Mouse (Mus musculus) olfactory bulb, adult 2 months (tissue): ENCODE results near the gene Gbp5. TPM values are rescaled to one million over a fixed set of nuclear protein-coding genes. Genes with fewer than 3 reads are reported as not detected.
"Not testable (repeated sequence)": the region's sequence is repeated elsewhere in the genome, so short reads cannot be mapped to it uniquely, and the experiment has no call there.

Experiments
- H3K27ac ChIP-seq: fragments of 200-500 bp; 2 replicates; pipeline ENCODE4 v1.5.1; 2012; ENCODE audit warnings: low read depth, low read length; ENCODE audit not compliant: insufficient read depth
- H3K4me1 ChIP-seq: fragments of 200-500 bp; 2 replicates; pipeline ENCODE4 v1.6.1; 2012; ENCODE audit warnings: low read length; ENCODE audit not compliant: control insufficient read depth, insufficient read depth
- H3K4me3 ChIP-seq: fragments of 200-500 bp; 2 replicates; pipeline ENCODE4 v1.5.1; 2012; ENCODE audit warnings: mild to moderate bottlenecking, low read depth, low read length, moderate library complexity; ENCODE audit not compliant: insufficient read depth
- CTCF ChIP-seq: fragments of 200-500 bp; IDR thresholded peaks from 2 replicates; pipeline ENCODE4 v1.5.1; 2012; ENCODE audit warnings: low read depth, mild to moderate bottlenecking, low read length, moderate library complexity; ENCODE audit not compliant: insufficient read depth
- POLR2A ChIP-seq: fragments of 200-500 bp; IDR thresholded peaks from 2 replicates; pipeline ENCODE4 v1.6.1; 2012; ENCODE audit warnings: mild to moderate bottlenecking, low read depth, low read length, moderate library complexity; ENCODE audit not compliant: insufficient read depth
- WGBS: fragments of 180-500 bp; shearing (Covaris S2); methylation state at CpG from one replicate; pipeline ENCODE4 v1.1.7; 2018; 5-methylcytosine and 5-hydroxymethylcytosine counted together
- polyA plus RNA-seq: library from polyadenylated mRNA; stranded (reverse); fragments of >200 nt; gene quantifications from 2 replicates; pipeline ENCODE4 v1.2.4, GENCODE M21; 2012; ENCODE audit warnings: low replicate concordance; ENCODE audit not compliant: missing spikeins, insufficient read depth, insufficient read length

Gene Gbp5
- polyA plus RNA-seq, 1 experiment, result not detected

- no peaks in the 10 kb centered on the region for H3K4me1 ChIP-seq
- no peak overlapping the region for H3K27ac ChIP-seq
- no peak for TF ChIP-seq CTCF
- no peak for TF ChIP-seq POLR2A
- 91% methylated on average over 1 of the region's 1 CpGs for WGBS
- no peak overlapping the region for H3K4me3 ChIP-seq
Observed at GRCm38 (mm10) chr3:142535667-142536066, 41.9 kb downstream of the Gbp5 start.

DNA sequence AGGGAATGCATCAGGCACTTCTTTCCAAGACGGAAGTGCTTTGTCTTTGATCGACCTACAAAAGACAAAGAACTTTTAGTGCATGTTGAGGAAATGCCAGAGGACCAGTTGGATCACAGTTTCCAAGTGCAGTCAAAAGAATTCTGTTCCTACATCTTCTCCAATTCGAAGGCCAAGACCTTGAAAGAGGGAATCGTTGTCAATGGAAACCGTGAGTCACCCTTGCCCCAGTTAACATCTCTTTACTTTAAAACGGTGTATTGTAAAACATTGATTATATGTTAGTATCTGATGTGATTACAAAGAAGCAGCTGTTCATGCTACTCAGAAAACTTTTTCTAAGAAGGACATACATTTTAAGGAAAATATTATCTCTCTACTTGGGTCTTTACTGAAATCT is 47.6 kb downstream of the Gbp5 start:
- H3K4me1 ChIP-seq, result no peaks in the 10 kb centered on the region
- 48% methylated on average over 6 of the region's 6 CpGs for WGBS
- no peak overlapping the region for H3K27ac ChIP-seq
- no peak overlapping the region for H3K4me3 ChIP-seq
- TF ChIP-seq CTCF (no peak), POLR2A (no peak)

GRCm38 (mm10) chr3:142542776-142543175 is 49.0 kb downstream of the Gbp5 start:
- not testable (repeated sequence) for H3K4me1 ChIP-seq, H3K4me3 ChIP-seq
- 91% methylated on average over 12 of the region's 12 CpGs for WGBS

GRCm38 (mm10) chr3:142546690-142547089 is 52.9 kb downstream of the Gbp5 start:
- Histone ChIP-seq H3K27ac (no peak overlapping the region), H3K4me1 (no peaks in the 10 kb centered on the region), H3K4me3 (no peak overlapping the region)
- TF ChIP-seq POLR2A, result no peak
- no peak for TF ChIP-seq CTCF
- 77% methylated on average over 3 of the region's 3 CpGs for WGBS

More at GRCm38 (mm10) chr3:142542776-142543175, 49.0 kb downstream of the Gbp5 start:
- not testable (repeated sequence) for H3K27ac ChIP-seq

DNA sequence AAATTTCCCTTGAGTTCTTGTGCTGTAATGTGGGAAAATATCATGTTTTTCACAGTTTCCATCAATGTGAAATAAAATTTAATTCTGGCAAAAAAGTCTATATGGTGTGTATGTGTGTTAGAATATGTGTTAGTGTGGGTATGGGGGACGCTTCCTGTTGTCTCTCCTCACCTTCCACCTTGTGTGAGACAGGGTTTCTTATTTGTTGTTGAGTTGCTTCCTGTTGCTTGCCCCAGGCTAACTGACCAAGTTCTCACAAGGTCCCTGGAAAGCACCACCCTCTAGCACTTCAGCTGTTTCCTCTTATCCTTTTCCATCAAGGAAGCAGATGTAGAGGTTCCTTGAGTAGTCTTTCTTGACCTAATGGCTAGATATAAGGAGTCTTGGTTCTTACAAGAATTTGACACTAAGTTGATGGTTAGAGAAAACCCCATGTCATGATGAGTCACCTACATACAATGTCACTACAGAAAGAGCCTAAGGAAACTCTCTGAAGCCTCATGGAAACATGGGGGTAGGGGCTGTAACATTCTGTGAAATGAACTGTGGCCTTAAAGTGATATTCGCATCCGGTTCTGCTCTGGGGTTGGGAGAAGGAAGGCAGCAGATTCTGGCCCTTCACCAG is 56.4 kb downstream of the Gbp5 start:
- Histone ChIP-seq H3K4me3 (no peak overlapping the region), H3K27ac (no peak overlapping the region), H3K4me1 (no peaks in the 10 kb centered on the region)
- no peak for TF ChIP-seq CTCF
- TF ChIP-seq POLR2A, result no peak
- WGBS, result 92% methylated on average over 3 of the region's 3 CpGs

GRCm38 (mm10) chr3:142554601-142555000 is 60.8 kb downstream of the Gbp5 start:
- Histone ChIP-seq H3K4me1 (no peaks in the 10 kb centered on the region), H3K4me3 (no peak overlapping the region), H3K27ac (no peak overlapping the region)
- TF ChIP-seq CTCF (no peak), POLR2A (no peak)
- 88% methylated on average over 1 of the region's 1 CpGs for WGBS

DNA sequence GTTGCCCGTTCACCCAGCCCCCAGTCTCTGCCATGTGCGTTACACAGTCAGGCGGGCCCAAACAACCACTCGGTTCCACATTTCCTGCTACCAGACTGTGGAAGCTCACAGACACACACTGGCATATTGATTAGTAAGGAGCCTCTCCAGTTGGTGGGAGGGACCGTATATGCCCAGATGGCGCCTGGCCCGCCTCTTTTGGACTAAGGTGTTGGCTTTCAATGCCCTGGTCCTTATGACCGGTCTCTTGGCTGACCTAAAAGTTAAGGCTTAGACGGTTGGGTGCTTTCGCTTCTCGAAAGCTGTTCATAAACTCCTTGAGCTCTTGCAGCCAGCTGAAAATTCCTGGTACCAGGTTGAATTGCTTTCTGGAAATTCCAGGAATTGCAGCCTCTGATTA is 61.8 kb downstream of the Gbp5 start:
- Histone ChIP-seq H3K27ac (no peak overlapping the region), H3K4me3 (no peak overlapping the region), H3K4me1 (peaks cover 2% of the 10 kb centered on the region; the same call in 1 of the 2 replicates)
- no peak for TF ChIP-seq CTCF
- no peak for TF ChIP-seq POLR2A
- 86% methylated on average over 11 of the region's 11 CpGs for WGBS

DNA sequence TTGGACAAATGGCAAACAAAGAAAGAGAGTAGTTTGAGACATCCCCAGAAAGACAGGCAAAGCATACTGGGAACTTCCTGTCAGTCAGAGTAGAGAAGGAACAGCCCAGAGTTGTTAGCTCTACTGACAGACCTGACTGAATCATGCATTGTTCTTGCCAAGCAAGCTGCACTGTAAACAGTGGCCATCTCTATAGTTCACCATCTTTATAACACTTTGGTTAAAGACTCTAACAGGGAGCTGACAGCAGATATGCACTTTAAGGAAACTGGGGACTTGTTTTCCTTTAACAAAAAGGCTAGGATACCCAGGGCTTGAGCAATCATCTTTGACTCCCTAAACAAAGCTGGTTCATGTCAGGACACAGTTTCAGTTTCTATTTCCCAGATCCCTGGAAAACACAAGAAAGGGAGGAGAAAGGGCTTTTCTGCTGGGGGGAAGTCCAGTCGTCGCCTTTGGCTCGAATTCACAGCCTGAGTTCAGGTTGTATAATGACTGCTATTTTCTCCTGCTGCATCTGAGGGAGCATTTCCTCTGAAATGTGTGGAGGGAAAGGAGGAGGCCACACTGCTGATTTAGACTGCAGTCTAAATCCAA is 66.0 kb downstream of the Gbp5 start, which contains the start of gene Gbp3:
TSS of gene Gbp3 (plus strand) at position 395 of the 597 bp plus-strand sequence.
- 30% methylated on average over 3 of the region's 3 CpGs for WGBS
- H3K27ac ChIP-seq, result peak within 1 kb of the TSS; percentile 63; the same call in 1 of the 2 replicates

GRCm38 (mm10) chr3:142560296-142560948 is 66.6 kb downstream of the Gbp5 start:
- peak overlapping the region; percentile 44 for H3K4me3 ChIP-seq
- peaks cover 4% of the 10 kb centered on the region; the same call in 1 of the 2 replicates for H3K4me1 ChIP-seq
- TF ChIP-seq POLR2A, result no peak
- TF ChIP-seq CTCF, result peak; percentile 94
- peak overlapping the region; percentile 63; the same call in 1 of the 2 replicates for H3K27ac ChIP-seq
- WGBS, result 9% methylated on average over 12 of the region's 12 CpGs

More for the DNA sequence above, 66.0 kb downstream of the Gbp5 start, which contains the start of gene Gbp3:
- peak within 1 kb of the TSS; percentile 44 for H3K4me3 ChIP-seq
- TF ChIP-seq CTCF (no peak), POLR2A (no peak)
- peaks cover 4% of the 10 kb centered on the region; the same call in 1 of the 2 replicates for H3K4me1 ChIP-seq
